Mouse (Mus musculus) lung, adult 18-20 months (tissue): ENCODE measurements around the gene Cdc42.

Experiments
- DNase-seq, 2 experiments: peaks; one replicate each; pipeline ENCODE4 v3.0.0; 2022; ENCODE audit warnings: mixed read lengths in 2 of 2

The Cdc42 gene

GRCm38 (mm10) chr4:137282584-137283406 is 74.7 kb downstream of the Cdc42 start:
- no peak for DNase-seq

- DNase-seq, result no peak
Observed at GRCm38 (mm10) chr4:137282122-137282521, 75.4 kb downstream of the Cdc42 start.

GRCm38 (mm10) chr4:137281273-137281672 is 76.2 kb downstream of the Cdc42 start:
- DNase-seq, result no peak

GRCm38 (mm10) chr4:137279346-137279745 is 78.2 kb downstream of the Cdc42 start:
- DNase-seq, result no peak

GRCm38 (mm10) chr4:137278144-137279040 is 79.1 kb downstream of the Cdc42 start:
- DNase-seq, result no peak

GRCm38 (mm10) chr4:137277600-137278143 is 79.8 kb downstream of the Cdc42 start:
- DNase-seq, result no peak

GRCm38 (mm10) chr4:137277166-137277513 is 80.4 kb downstream of the Cdc42 start, which contains the start of gene Wnt4:
Wnt4 (plus strand) TSS chr4:137277489.
- peak; percentile 24 to 48 for DNase-seq

GRCm38 (mm10) chr4:137276443-137277165 is 80.9 kb downstream of the Cdc42 start:
- no peak for DNase-seq

GRCm38 (mm10) chr4:137274304-137274703 is 83.2 kb downstream of the Cdc42 start:
- no peak for DNase-seq

GRCm38 (mm10) chr4:137271856-137272255 is 85.7 kb downstream of the Cdc42 start:
- no peak for DNase-seq
